Mouse (Mus musculus) C2C12 (cell line): ENCODE measurements at regions not wholly inside any gene's neighbourhood (a gene's known extent, or its start where the extent isn't known, plus 50 kb on each side); places are given as distances from the start of the nearest gene placed in this dataset.

Experiments used
- H3K27me3 ChIP-seq: one replicate; pipeline ENCODE4 v1.6.1; 2011; ENCODE audit not compliant: control insufficient read depth, insufficient read depth, insufficient read length
- H3K36me3 ChIP-seq: one replicate; pipeline ENCODE4 v1.6.1; 2011; ENCODE audit not compliant: control insufficient read depth, insufficient read depth
- H3K4me3 ChIP-seq: one replicate; pipeline ENCODE4 v1.5.1; 2011; ENCODE audit warnings: mild to moderate bottlenecking, control low read depth; ENCODE audit not compliant: poor library complexity, insufficient read depth, severe bottlenecking
- H3K79me2 ChIP-seq: one replicate; pipeline ENCODE4 v1.6.1; 2011; ENCODE audit not compliant: control insufficient read depth, insufficient read depth
- H3K79me3 ChIP-seq: one replicate; pipeline ENCODE4 v1.6.1; 2011; ENCODE audit warnings: low read depth, control low read depth
- H3ac ChIP-seq: one replicate; pipeline ENCODE3; 2011; ENCODE audit warnings: low read depth; ENCODE audit not compliant: control insufficient read depth, insufficient read length
- CEBPB ChIP-seq: IDR thresholded peaks from one replicate; pipeline ENCODE4 v1.6.1; 2011; ENCODE audit warnings: low read depth, mild to moderate bottlenecking, control low read depth, moderate library complexity
- CTCF ChIP-seq: IDR thresholded peaks from one replicate; pipeline ENCODE4 v1.5.1; 2011; ENCODE audit not compliant: control insufficient read depth, insufficient read depth, insufficient read length
- FOSL1 ChIP-seq: IDR thresholded peaks from one replicate; pipeline ENCODE4 v1.8.0; 2011; ENCODE audit warnings: mild to moderate bottlenecking, low read length; ENCODE audit not compliant: poor library complexity, insufficient read depth, severe bottlenecking
- MAX ChIP-seq: IDR thresholded peaks from one replicate; pipeline ENCODE4 v1.6.1; 2011; ENCODE audit warnings: mild to moderate bottlenecking, control low read depth
- MYOD1 ChIP-seq: IDR thresholded peaks from one replicate; pipeline ENCODE4 v1.6.1; 2011; ENCODE audit warnings: low read depth; ENCODE audit not compliant: control insufficient read depth, insufficient read length
- MYOG ChIP-seq: IDR thresholded peaks from one replicate; pipeline ENCODE4 v1.6.1; 2011; ENCODE audit not compliant: control insufficient read depth, insufficient read length; ENCODE audit errors: extremely low read depth
- USF1 ChIP-seq: IDR thresholded peaks from one replicate; pipeline ENCODE4 v1.6.1; 2011; ENCODE audit warnings: low read depth, mild to moderate bottlenecking, control low read depth, moderate library complexity

DNA sequence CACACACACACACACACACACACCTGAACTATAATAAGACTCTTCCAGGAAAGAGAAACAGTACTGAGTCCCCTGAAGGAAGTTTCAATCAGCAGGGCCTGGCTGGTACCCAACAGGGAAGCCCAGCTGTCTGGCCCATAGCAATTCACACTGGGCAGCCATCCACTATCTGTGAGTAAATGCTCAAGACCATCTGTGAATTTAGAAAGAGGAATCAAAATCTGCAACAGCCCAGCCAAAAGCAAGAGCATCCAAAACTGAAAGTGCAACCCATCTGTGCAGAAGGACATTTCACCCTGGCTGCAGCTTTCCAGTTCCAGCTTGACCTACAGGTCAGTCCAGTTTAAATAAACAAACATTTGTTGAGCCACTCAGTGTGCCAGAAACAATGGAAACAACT is 215.8 kb upstream of the Tusc1 start:
- no peak overlapping the region for H3K4me3 ChIP-seq
- H3K27me3 ChIP-seq = no peaks in the 10 kb centered on the region
- no peak for TF ChIP-seq MYOD1
- no peak for TF ChIP-seq CTCF
- no peak for TF ChIP-seq MAX
- TF ChIP-seq USF1 = no peak
- TF ChIP-seq CEBPB = no peak
- no peak for TF ChIP-seq FOSL1
- no peak for TF ChIP-seq MYOG
- no peaks in the 10 kb centered on the region for H3K79me3 ChIP-seq
- no peaks in the 10 kb centered on the region for H3K36me3 ChIP-seq
- H3K79me2 ChIP-seq = no peaks in the 10 kb centered on the region
- no peak overlapping the region for H3ac ChIP-seq

DNA sequence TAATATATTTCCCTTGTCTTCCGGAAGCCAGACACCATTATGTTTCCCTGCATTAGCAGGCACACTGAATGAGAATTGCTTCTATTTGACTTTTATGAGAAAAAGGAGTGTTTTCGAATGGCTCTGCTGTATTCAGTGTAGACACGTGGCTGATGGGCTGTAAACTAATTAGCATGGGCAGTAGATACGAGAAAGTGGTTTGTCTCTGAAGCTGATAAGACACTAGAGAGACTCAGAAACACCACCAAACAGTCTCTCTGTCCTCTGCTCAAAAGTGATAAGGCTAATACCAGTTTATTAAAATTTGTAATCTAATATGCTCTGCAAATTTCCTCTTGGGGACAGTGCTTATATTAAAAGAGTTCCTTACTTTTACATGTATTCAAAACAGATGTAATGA is 205.3 kb upstream of the Tusc1 start:
- Histone ChIP-seq H3K36me3 (no peaks in the 10 kb centered on the region), H3ac (no peak overlapping the region), H3K4me3 (no peak overlapping the region), H3K79me2 (no peaks in the 10 kb centered on the region), H3K79me3 (no peaks in the 10 kb centered on the region), H3K27me3 (no peaks in the 10 kb centered on the region)
- no peak for TF ChIP-seq USF1
- no peak for TF ChIP-seq CEBPB
- TF ChIP-seq FOSL1 = no peak
- no peak for TF ChIP-seq MAX
- no peak for TF ChIP-seq MYOG
- TF ChIP-seq MYOD1 = no peak
- no peak for TF ChIP-seq CTCF

DNA sequence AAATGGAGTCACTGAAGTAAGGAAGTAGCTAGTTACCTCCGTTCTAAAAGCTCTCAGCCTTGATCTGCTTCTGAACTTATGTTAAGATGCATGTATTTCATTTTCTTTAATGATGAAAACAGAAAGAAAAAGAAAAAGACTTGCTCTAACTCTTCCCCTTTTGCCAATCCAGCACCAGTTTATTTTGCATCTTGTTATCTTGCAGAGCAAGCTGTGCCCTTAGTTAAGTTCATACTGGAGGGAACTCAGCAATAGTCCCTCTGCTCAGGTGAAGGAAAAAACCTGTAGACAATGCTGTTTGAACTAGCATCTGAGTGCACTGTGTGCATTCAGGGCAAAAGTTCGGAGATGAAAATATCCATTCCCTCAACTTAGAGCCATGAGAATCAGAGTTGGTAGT is 192.1 kb upstream of the Tusc1 start:
- Histone ChIP-seq H3K79me2 (no peaks in the 10 kb centered on the region), H3K36me3 (no peaks in the 10 kb centered on the region), H3K27me3 (no peaks in the 10 kb centered on the region), H3K79me3 (no peaks in the 10 kb centered on the region), H3ac (no peak overlapping the region), H3K4me3 (no peak overlapping the region)
- TF ChIP-seq MYOG = no peak
- no peak for TF ChIP-seq FOSL1
- no peak for TF ChIP-seq CEBPB
- TF ChIP-seq MYOD1 = no peak

DNA sequence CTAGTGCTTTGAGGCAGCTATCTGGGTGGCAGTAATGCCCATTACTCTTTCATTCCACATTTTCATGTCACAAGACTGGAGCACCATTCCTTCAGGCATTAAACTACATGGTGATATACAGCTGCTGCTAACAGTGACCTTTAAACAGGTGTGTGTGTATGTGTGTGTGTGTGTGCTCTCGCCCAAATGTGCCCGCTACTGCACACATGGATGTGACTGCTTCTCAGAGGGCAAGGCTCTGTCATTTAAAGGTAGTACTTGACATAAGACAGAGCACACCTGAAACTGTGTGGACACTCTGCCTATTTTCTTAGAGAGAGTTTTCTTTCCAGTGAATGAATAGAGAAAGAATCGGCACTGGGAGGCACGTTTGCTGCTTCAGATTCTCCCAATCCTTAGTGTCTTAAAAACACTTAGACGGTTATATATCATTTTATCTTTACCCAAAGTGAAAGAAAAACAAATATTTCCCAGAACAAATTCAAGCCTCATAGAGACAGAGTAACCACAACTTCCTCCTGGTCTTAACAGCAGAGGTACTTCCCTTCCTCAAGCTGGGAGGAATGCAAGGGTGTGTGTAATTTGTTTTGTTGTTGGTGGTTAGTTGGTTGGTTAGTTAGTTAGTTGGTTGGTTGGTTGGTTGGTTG is 185.3 kb upstream of the Tusc1 start:
- H3K4me3 ChIP-seq = no peak overlapping the region
- H3K79me2 ChIP-seq = no peaks in the 10 kb centered on the region
- H3ac ChIP-seq = no peak overlapping the region
- H3K27me3 ChIP-seq = no peaks in the 10 kb centered on the region
- TF ChIP-seq CTCF (no peak), USF1 (no peak), FOSL1 (no peak), MYOG (no peak), CEBPB (no peak), MYOD1 (no peak), MAX (no peak)
- H3K36me3 ChIP-seq = no peaks in the 10 kb centered on the region
- no peaks in the 10 kb centered on the region for H3K79me3 ChIP-seq

DNA sequence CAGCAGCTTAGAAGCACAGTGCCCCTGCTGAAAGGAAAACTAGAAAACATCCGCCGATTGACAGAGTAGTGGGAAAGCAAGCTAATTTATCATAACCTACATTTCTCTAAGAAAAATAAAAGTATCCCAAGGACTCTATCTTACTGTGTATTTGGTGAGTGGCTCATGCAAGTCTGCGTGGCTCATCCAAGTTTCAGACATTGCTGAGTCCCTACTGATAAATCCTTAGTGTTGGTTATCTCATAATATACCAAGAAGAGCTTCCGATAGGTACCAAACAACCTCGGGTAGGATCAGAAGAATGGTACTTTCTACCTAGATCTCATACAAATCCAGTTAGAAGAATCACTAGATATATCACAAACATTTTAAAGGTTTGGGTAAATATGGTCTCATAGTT is 183.6 kb upstream of the Tusc1 start:
- Histone ChIP-seq H3ac (no peak overlapping the region), H3K27me3 (no peaks in the 10 kb centered on the region), H3K36me3 (no peaks in the 10 kb centered on the region), H3K79me2 (no peaks in the 10 kb centered on the region), H3K79me3 (no peaks in the 10 kb centered on the region), H3K4me3 (no peak overlapping the region)
- TF ChIP-seq FOSL1 = no peak
- TF ChIP-seq MAX = no peak
- TF ChIP-seq CTCF = no peak
- no peak for TF ChIP-seq MYOD1
- no peak for TF ChIP-seq MYOG

DNA sequence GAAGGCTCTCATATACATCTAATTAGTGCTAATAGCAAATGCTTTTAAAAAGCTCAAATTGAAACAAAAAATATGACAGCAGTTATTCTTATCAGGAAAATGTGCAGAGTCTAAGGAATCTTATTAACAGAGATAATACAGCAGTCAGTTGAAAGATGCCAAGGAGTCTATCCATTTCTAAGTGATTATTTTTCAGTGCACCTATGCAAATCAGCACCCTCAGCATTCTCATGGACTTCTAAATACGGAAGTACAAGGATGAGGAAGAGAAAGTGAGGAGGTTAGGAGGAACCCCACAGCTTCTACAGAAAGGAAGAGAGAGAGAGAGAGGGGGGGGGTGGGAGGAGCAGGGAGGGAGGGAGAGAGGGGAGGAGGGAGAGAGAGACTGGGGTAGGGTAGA is 175.5 kb upstream of the Tusc1 start:
- Histone ChIP-seq H3K4me3 (no peak overlapping the region), H3K36me3 (no peaks in the 10 kb centered on the region), H3K79me3 (no peaks in the 10 kb centered on the region), H3ac (no peak overlapping the region), H3K79me2 (no peaks in the 10 kb centered on the region), H3K27me3 (no peaks in the 10 kb centered on the region)
- no peak for TF ChIP-seq CTCF
- TF ChIP-seq FOSL1 = no peak
- no peak for TF ChIP-seq MYOD1
- no peak for TF ChIP-seq CEBPB
- TF ChIP-seq USF1 = no peak
- TF ChIP-seq MAX = no peak
- no peak for TF ChIP-seq MYOG

DNA sequence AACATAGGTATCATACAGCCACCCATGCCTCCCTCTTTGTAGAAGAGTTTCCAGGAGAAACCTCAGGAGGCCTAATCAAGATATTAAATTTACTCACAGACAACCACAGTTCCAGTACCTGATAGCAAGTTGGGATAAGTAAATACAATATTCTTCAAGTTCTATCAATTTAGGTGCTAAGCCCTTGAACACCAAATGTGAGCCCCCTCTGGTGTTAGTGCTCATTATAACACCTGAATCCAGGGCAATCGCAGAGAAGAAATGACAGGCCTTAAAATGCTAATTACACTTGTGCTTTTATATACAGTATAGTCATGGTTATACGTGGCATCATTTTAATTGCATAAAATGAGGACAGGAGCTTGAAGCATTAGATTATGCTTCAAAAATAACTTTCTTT is 161.6 kb upstream of the Tusc1 start:
- no peak for TF ChIP-seq MYOD1
- no peak for TF ChIP-seq MAX
- TF ChIP-seq CTCF = no peak
- no peak for TF ChIP-seq MYOG
- no peak for TF ChIP-seq CEBPB
- TF ChIP-seq USF1 = no peak
- no peak for TF ChIP-seq FOSL1
- no peaks in the 10 kb centered on the region for H3K36me3 ChIP-seq
- H3K4me3 ChIP-seq = no peak overlapping the region
- H3K79me2 ChIP-seq = no peaks in the 10 kb centered on the region
- H3ac ChIP-seq = no peak overlapping the region
- no peaks in the 10 kb centered on the region for H3K27me3 ChIP-seq
- H3K79me3 ChIP-seq = no peaks in the 10 kb centered on the region
